Mouse (Mus musculus) hindbrain, embryonic 16.5 days (tissue): ENCODE measurements at regions not wholly inside any gene's neighbourhood (a gene's known extent, or its start where the extent isn't known, plus 50 kb on each side); places are given as distances from the start of the nearest gene placed in this dataset.

Experiments
- ATAC-seq: fragments of 200-750 bp; cut with Nextera tagmentation; 2 replicates; pipeline ENCODE4 v1.8.0; 2017; ENCODE audit warnings: moderate TSS enrichment, moderate library complexity
- H3K27ac ChIP-seq: fragments of 300-500 bp; sonication (generic); 2 replicates; pipeline ENCODE4 v1.5.1; 2014; ENCODE audit warnings: low read depth, mild to moderate bottlenecking, control low read depth, low read length, moderate library complexity
- H3K27me3 ChIP-seq: fragments of 300-500 bp; sonication (generic); replicated peaks from 2 replicates; pipeline ENCODE4 v1.6.1; 2014; ENCODE audit warnings: low read length; ENCODE audit not compliant: control insufficient read depth, insufficient read depth
- H3K36me3 ChIP-seq: fragments of 300-500 bp; sonication (generic); 2 replicates; pipeline ENCODE4 v1.6.1; 2014; ENCODE audit warnings: mild to moderate bottlenecking, low read length, moderate library complexity, mixed read lengths; ENCODE audit not compliant: control insufficient read depth, insufficient read depth
- H3K4me1 ChIP-seq: fragments of 300-500 bp; sonication (generic); 2 replicates; pipeline ENCODE4 v1.6.1; 2014; ENCODE audit warnings: low read depth, low read length; ENCODE audit not compliant: control insufficient read depth, insufficient read depth
- H3K4me2 ChIP-seq: fragments of 300-500 bp; sonication (generic); 2 replicates; pipeline ENCODE4 v1.6.1; 2014; ENCODE audit warnings: mild to moderate bottlenecking, low read length, control low read depth, moderate library complexity
- H3K4me3 ChIP-seq: fragments of 300-500 bp; sonication (generic); 2 replicates; pipeline ENCODE4 v1.5.1; 2014; ENCODE audit warnings: mild to moderate bottlenecking, low read length, control low read depth, moderate library complexity
- H3K9ac ChIP-seq: fragments of 300-500 bp; sonication (generic); 2 replicates; pipeline ENCODE4 v1.6.1; 2014; ENCODE audit warnings: low read depth, mild to moderate bottlenecking, control low read depth, low read length, moderate library complexity
- H3K9me3 ChIP-seq: fragments of 300-500 bp; sonication (generic); 2 replicates; pipeline ENCODE4 v1.6.1; 2014; ENCODE audit warnings: mild to moderate bottlenecking, low read length, moderate library complexity; ENCODE audit not compliant: control insufficient read depth
- WGBS: fragments of 180-500 bp; shearing (Covaris S2); extraction: QIAGEN DNeasy Blood & Tissue Kit; methylation state at CpG from one replicate; pipeline ENCODE4 v1.1.7; 2014; 5-methylcytosine and 5-hydroxymethylcytosine counted together

DNA sequence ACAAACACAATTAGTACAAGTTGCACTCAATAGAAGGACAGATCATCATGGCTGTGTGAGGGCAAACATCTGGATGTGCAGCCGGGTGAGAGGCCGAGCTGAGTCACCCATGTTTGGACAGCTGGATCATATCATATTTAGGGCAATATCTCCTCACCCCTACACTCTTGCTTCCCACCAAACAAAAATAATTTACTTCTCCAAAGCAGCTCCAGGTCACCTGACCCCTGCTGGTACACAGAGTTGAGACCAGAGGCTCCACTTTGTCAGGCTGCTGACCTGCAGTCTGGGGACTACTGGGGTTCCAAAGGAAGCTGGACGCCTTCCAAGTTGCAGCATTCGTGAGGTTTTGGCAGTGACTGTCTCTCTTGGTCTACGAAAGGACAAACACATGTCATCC is 186.3 kb downstream of the Usp46 start:
- Histone ChIP-seq H3K4me1 (peaks cover 4% of the 10 kb centered on the region; the same call in 1 of the 2 replicates), H3K4me2 (no peak overlapping the region), H3K36me3 (no peaks in the 10 kb centered on the region), H3K9me3 (no peaks in the 10 kb centered on the region), H3K27ac (no peak overlapping the region), H3K4me3 (no peak overlapping the region), H3K9ac (no peak overlapping the region), H3K27me3 (no peaks in the 10 kb centered on the region)
- WGBS: 62% methylated on average over 5 of the region's 5 CpGs
- no peak for ATAC-seq

DNA sequence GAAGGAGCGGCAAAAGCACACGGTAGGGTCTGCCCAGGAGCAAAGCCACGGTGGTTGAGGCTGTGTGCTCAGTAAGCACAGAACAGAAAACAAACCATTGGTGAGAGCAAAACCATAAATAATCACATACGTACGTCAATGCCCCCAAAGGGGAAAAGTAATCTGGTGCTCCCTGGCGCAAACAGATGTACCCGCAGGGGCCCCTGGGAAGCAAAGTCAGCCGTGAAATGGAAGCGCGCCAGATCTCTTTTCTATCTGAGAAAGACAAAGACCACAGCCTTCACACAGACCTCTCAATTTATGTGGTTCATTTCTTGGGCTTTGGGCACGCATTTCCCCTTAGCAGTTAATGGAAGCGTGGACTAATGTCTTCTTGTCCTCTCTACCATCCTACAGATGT is 183.2 kb downstream of the Usp46 start:
- Histone ChIP-seq H3K36me3 (no peaks in the 10 kb centered on the region), H3K9ac (no peak overlapping the region; the same call in 1 of the 2 replicates), H3K4me1 (peaks cover 4% of the 10 kb centered on the region; the same call in 1 of the 2 replicates), H3K27ac (no peak overlapping the region), H3K4me3 (no peak overlapping the region), H3K27me3 (no peaks in the 10 kb centered on the region), H3K4me2 (peak overlapping the region; percentile 43), H3K9me3 (no peaks in the 10 kb centered on the region)
- WGBS: 30% methylated on average over 12 of the region's 12 CpGs
- no peak for ATAC-seq

DNA sequence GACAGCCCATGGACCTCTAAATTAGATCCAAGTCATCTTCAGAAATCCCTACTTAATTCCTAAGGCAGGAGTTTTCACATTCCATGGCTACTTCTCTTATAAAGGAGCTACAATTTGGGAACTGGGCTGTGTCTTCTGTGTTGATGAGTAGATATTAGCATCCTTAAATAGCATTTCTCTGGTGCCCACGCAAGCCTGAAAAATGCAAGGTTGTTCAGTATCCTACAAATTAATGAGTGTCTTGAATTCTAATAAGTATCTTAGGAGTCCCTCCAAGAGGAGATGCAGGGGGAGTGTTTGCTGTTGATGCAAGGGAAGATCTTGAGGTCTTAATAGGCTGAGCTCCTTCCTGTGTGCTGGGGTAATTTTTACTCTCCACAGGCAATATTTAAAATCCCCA is 182.5 kb downstream of the Usp46 start:
- no peak for ATAC-seq
- H3K9ac ChIP-seq: no peak overlapping the region
- H3K4me2 ChIP-seq: no peak overlapping the region
- no peaks in the 10 kb centered on the region for H3K27me3 ChIP-seq
- H3K4me3 ChIP-seq: no peak overlapping the region
- 87% methylated on average over 1 of the region's 1 CpGs for WGBS
- no peak overlapping the region for H3K27ac ChIP-seq
- H3K36me3 ChIP-seq: no peaks in the 10 kb centered on the region
- peaks cover 4% of the 10 kb centered on the region; the same call in 1 of the 2 replicates for H3K4me1 ChIP-seq
- no peaks in the 10 kb centered on the region for H3K9me3 ChIP-seq

DNA sequence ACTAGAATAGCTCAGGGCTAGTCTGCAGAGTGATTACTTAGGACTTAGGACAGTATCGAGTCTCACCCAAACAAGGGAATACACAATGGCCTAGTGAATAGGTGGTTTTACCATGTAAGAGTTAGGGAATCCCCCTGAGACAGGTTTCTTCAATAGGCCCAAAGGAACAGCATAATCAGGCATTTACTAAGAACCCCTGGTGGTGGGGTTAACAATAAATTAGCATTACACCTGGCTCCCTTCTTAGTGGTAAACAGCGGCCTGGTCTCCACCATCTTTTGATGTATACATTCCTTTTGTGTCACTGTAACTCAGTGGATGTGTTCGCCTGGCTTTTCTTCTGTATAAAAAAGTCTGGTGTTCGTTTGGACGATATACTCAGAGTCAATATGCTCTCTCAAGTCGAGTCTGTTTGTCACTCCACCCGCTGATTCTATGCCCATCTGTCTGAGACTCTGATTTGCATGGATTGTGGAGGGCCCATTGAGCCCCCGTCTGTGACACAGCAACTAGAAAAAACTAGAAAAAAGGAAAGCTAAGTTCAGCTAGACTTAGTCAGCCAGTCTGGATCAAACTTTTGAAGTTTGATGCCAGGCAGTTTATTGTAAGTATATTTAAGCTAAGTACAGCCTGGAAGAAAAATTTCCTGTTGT is 180.8 kb downstream of the Usp46 start:
- WGBS: 65% methylated on average over 8 of the region's 8 CpGs
- Histone ChIP-seq H3K27ac (no peak overlapping the region), H3K4me1 (peaks cover 4% of the 10 kb centered on the region; the same call in 1 of the 2 replicates), H3K36me3 (no peaks in the 10 kb centered on the region), H3K27me3 (no peaks in the 10 kb centered on the region), H3K4me2 (no peak overlapping the region), H3K9me3 (no peaks in the 10 kb centered on the region), H3K9ac (no peak overlapping the region), H3K4me3 (no peak overlapping the region)
- no peak for ATAC-seq

DNA sequence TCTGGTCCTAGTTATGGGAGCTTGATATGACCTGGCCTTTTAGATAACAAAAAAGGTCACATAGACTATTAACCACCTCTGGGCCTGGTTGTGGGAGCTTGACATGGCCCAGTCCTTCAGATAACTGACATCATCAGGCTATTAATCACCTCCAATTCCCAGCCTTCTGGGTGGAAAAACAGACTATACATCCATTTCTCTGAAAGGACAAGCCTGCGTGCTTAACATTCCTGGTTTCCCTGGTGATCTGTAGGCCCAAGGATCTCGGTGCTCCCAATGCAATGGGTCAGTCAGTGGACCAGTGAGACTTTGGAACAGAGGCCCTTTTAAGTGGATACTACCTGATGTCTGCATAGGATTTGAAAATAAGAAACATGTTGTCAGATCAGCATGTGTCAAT is 179.8 kb downstream of the Usp46 start:
- ATAC-seq: no peak
- Histone ChIP-seq H3K4me2 (no peak overlapping the region), H3K9me3 (no peaks in the 10 kb centered on the region), H3K27me3 (no peaks in the 10 kb centered on the region), H3K36me3 (no peaks in the 10 kb centered on the region), H3K9ac (no peak overlapping the region), H3K4me3 (no peak overlapping the region), H3K4me1 (peaks cover 4% of the 10 kb centered on the region; the same call in 1 of the 2 replicates), H3K27ac (no peak overlapping the region)
- WGBS: 41% methylated on average over 2 of the region's 2 CpGs

DNA sequence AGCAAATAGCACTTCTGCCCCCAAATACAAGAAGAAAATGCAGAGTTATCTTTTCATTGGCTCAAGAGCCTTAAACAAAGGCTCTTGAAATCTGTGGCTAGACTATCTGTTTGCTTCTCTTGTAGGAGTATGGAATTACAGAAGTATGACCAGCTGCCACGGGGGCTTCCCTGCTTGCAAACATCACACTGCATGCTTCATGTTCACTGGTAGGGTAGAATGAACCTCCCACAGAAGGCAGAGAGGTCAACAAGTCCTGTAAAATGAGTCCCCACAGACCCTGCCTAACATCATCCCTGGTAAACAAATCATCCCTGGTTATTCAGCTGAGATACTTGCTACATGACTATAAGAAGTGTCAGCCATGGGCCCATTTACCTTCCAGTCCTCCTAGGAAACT is 178.9 kb downstream of the Usp46 start:
- H3K36me3 ChIP-seq: no peaks in the 10 kb centered on the region
- WGBS: 88% methylated on average over 1 of the region's 1 CpGs
- ATAC-seq: no peak

DNA sequence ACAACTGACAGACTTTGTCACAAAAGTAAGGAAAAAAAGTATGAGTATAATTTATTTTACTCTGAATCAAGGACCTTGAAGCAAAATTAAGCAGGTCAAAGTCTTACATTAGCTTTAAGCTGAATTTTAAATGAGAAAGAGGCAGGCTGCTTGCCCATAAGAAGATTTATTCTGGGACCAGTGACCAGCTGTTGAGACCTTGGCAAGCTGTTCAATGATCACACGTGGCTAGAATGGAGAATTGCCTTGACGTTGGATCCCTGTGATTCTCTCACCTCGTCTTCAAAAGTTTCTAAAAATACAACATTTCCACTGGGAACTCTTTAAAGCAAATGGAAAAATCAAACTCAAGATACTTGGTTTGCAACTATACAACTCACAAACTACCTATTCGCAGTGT is 177.3 kb downstream of the Usp46 start:
- H3K4me1 ChIP-seq: no peaks in the 10 kb centered on the region
- no peak overlapping the region for H3K9ac ChIP-seq
- ATAC-seq: no peak
- no peak overlapping the region for H3K27ac ChIP-seq
- no peaks in the 10 kb centered on the region for H3K36me3 ChIP-seq
- no peak overlapping the region for H3K4me3 ChIP-seq
- no peak overlapping the region for H3K4me2 ChIP-seq
- H3K9me3 ChIP-seq: 0 out of 2 replicates have a peak, but pooled peaks cover 2% of the 10 kb centered on the region
- H3K27me3 ChIP-seq: no peaks in the 10 kb centered on the region
- 81% methylated on average over 4 of the region's 4 CpGs for WGBS

More for the DNA sequence above, 178.9 kb downstream of the Usp46 start:
- H3K9me3 ChIP-seq: 0 out of 2 replicates have a peak, but pooled peaks cover 2% of the 10 kb centered on the region
- no peak overlapping the region for H3K9ac ChIP-seq
- H3K4me3 ChIP-seq: no peak overlapping the region
- no peak overlapping the region for H3K27ac ChIP-seq
- peaks cover 4% of the 10 kb centered on the region; the same call in 1 of the 2 replicates for H3K4me1 ChIP-seq
- no peak overlapping the region for H3K4me2 ChIP-seq
- H3K27me3 ChIP-seq: no peaks in the 10 kb centered on the region

DNA sequence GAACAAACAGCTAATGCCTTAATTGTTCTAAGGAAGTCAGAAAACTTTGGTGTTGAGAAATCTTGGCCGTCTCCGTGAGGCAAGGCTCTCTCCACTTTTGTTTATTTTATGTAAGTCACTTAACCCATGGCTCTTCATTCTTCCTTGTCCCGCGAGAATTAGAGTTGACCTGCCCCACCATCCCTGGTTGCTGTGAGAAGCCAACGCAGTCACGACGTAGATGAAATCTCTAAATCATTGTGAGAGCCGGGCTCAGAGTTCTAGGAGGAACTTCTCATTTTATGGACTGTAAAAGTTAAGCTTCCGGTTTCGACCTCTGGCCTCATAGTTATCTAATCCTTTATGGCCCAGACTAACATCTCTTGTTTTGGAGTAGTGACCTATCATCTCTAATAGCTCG is 176.6 kb downstream of the Usp46 start:
- no peak overlapping the region for H3K9ac ChIP-seq
- no peaks in the 10 kb centered on the region for H3K27me3 ChIP-seq
- H3K4me1 ChIP-seq: no peaks in the 10 kb centered on the region
- H3K4me2 ChIP-seq: no peak overlapping the region
- H3K27ac ChIP-seq: no peak overlapping the region
- no peak for ATAC-seq
- no peaks in the 10 kb centered on the region for H3K36me3 ChIP-seq
- H3K4me3 ChIP-seq: no peak overlapping the region
- 0 out of 2 replicates have a peak, but pooled peaks cover 2% of the 10 kb centered on the region for H3K9me3 ChIP-seq
- 88% methylated on average over 11 of the region's 11 CpGs for WGBS

DNA sequence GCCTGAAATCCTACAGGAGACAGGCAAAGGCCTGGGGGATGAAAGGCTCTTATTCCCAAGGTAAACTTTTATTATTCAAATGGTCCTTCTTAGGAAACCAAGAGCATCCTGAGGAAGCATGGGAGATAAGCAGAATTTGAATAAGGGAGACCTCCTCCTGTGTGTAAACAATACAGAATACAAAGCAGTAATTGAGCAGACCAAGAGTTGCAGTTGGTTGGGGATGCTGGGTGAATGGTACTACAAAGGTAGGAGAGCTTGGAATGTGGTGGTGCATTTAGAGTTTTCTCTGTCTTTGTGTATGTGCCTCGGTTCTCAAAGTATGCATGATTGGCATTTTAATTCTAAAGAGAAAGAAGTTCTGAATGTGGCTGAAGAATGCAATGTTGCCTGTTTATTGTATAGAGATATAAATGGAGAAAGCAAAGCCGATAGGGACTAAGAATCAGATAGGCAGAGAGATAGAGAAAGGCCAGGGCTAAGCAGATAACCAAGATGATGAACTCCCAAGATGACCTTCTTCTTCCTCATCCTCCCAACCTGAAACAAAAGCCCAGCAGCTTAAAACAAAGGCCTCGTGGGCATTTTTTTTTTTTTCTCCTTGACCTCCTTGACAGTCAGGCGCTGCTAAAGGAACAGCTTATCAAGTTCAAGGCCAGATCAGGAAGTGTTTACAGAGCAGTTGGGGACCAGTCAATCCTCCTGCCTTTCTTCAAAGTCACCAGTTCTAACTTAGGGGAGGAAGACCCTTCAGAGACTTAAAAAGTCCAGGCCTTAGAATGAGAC is 175.6 kb downstream of the Usp46 start:
- Histone ChIP-seq H3K9ac (no peak overlapping the region), H3K4me2 (no peak overlapping the region), H3K9me3 (0 out of 2 replicates have a peak, but pooled peaks cover 2% of the 10 kb centered on the region), H3K36me3 (no peaks in the 10 kb centered on the region), H3K27ac (no peak overlapping the region), H3K4me3 (no peak overlapping the region), H3K4me1 (no peaks in the 10 kb centered on the region), H3K27me3 (no peaks in the 10 kb centered on the region)
- WGBS: 55% methylated on average over 4 of the region's 4 CpGs
- ATAC-seq: no peak
